Mouse (Mus musculus) right cerebral cortex, postnatal 36 days (tissue): ENCODE data around the gene Ung.

ENCODE experiments used
- DNase-seq, 2 experiments: peaks; one replicate each; pipeline ENCODE4 v3.0.0; 2022; ENCODE audit warnings: low spot score in 2 of 2, mixed read lengths in 1 of 2

Ung gene

GRCm38 (mm10) chr5:114130698-114131520, 723 bp downstream of the Ung start:
- DNase-seq, result peak; percentile 88 to 91

- DNase-seq, result no peak
Measured at GRCm38 (mm10) chr5:114131521-114131840, 1.3 kb downstream of the Ung start.

GRCm38 (mm10) chr5:114132841-114133240, 2.7 kb downstream of the Ung start:
- DNase-seq, result no peak

- DNase-seq, result no peak
Measured at GRCm38 (mm10) chr5:114134091-114134534, 3.9 kb downstream of the Ung start.

- no peak for DNase-seq
Measured at GRCm38 (mm10) chr5:114135516-114135915, 5.3 kb downstream of the Ung start.

- no peak for DNase-seq
Measured at GRCm38 (mm10) chr5:114137481-114138276, 7.5 kb downstream of the Ung start.

GRCm38 (mm10) chr5:114138277-114139164, 8.3 kb downstream of the Ung start:
- no peak for DNase-seq

GRCm38 (mm10) chr5:114139175-114139574, 9.0 kb downstream of the Ung start:
- DNase-seq, result peak; percentile 65 to 79

GRCm38 (mm10) chr5:114146028-114146888, 16.1 kb downstream of the Ung start, which contains the start of gene Acacb:
Acacb (plus strand) TSS chr5:114146535.
- no peak for DNase-seq

- no peak for DNase-seq
Measured at GRCm38 (mm10) chr5:114147043-114147972, 17.1 kb downstream of the Ung start.

GRCm38 (mm10) chr5:114152359-114153092, 22.3 kb downstream of the Ung start:
- DNase-seq, result no peak

- no peak for DNase-seq
Measured at GRCm38 (mm10) chr5:114153490-114153889, 23.3 kb downstream of the Ung start.

- no peak for DNase-seq
Measured at GRCm38 (mm10) chr5:114154765-114155164, 24.6 kb downstream of the Ung start.

- no peak for DNase-seq
Measured at GRCm38 (mm10) chr5:114155168-114155933, 25.2 kb downstream of the Ung start.

GRCm38 (mm10) chr5:114157236-114157635, 27.1 kb downstream of the Ung start:
- DNase-seq, result no peak

GRCm38 (mm10) chr5:114161424-114161823, 31.2 kb downstream of the Ung start:
- no peak for DNase-seq

GRCm38 (mm10) chr5:114162106-114162815, 32.1 kb downstream of the Ung start:
- DNase-seq, result no peak
